11 mouse cellular contexts compared by ENCODE assay signal in genomic region chr11:53525461-53525860, GRCm38 (mm10). TPM values are rescaled to one million over a fixed set of nuclear protein-coding genes. Genes with fewer than 3 reads are reported as not detected.
DNase-seq lines count a peak whose midpoint lies in the region; ATAC-seq and TF ChIP-seq lines count a peak whose summit lies in the region.
"Had no signal": no experiment of that assay in that cellular context is flagged by ENCODE, and none has a peak within 500 bp of the region (broad histone marks: within the 10 kb centered on the region; RNA-seq: fewer than 3 reads in every experiment).

No protein-coding gene starts in this region.

- no peak overlapping the region for H3K4me2 ChIP-seq in hindbrain, embryonic 14.5 days (replicated peaks)
- peak overlapping the region; percentile 5; the same call in 1 of the 2 replicates for H3K4me2 ChIP-seq in heart, embryonic 12.5 days
- H3K4me2 ChIP-seq in lung, embryonic 14.5 days: no peak overlapping the region
- H3K4me2 ChIP-seq: embryonic facial prominence, embryonic 15.5 days; limb, embryonic 12.5 days had no signal

- H3K27ac ChIP-seq in hindbrain, embryonic 10.5 days: 0 out of 2 replicates have a peak overlapping the region, but pooled peaks have one; percentile 18
- no peak overlapping the region for H3K27ac ChIP-seq in hindbrain, embryonic 14.5 days
- peak overlapping the region; percentile 38 for H3K27ac ChIP-seq in heart, embryonic 12.5 days (ENCODE audit: poor library complexity, severe bottlenecking)
- no peak overlapping the region for H3K27ac ChIP-seq in lung, embryonic 14.5 days (ENCODE audit: low read depth)
- H3K27ac ChIP-seq: embryonic facial prominence, embryonic 15.5 days; limb, embryonic 12.5 days had no signal

- DNase-seq in hindbrain, embryonic 10.5 days (ENCODE audit: low spot score): no peak
- DNase-seq in hindbrain, embryonic 14.5 days (ENCODE audit: low spot score): no peak
- DNase-seq in adipocyte (ENCODE audit: low spot score): peak; percentile 66
- DNase-seq in lung, embryonic 14.5 days: peak; percentile 50
- no peak for DNase-seq in frontal cortex, postnatal 10 days (ENCODE audit: low spot score in 2 of 2)
- DNase-seq in urinary bladder, postnatal 4 days (ENCODE audit: low spot score in 2 of 2): no peak
- DNase-seq in MN1 (ENCODE audit: low spot score): no peak

- H3K9ac ChIP-seq in hindbrain, embryonic 14.5 days: no peak overlapping the region
- no peak overlapping the region for H3K9ac ChIP-seq in heart, embryonic 12.5 days
- H3K9ac ChIP-seq in lung, embryonic 14.5 days: no peak overlapping the region
- H3K9ac ChIP-seq: embryonic facial prominence, embryonic 15.5 days; limb, embryonic 12.5 days had no signal

- no peaks in the 10 kb centered on the region for H3K9me3 ChIP-seq in hindbrain, embryonic 10.5 days
- no peaks in the 10 kb centered on the region for H3K9me3 ChIP-seq in hindbrain, embryonic 14.5 days (ENCODE audit: control insufficient read depth, low read length)
- no peaks in the 10 kb centered on the region for H3K9me3 ChIP-seq in heart, embryonic 12.5 days (replicated peaks)
- H3K9me3 ChIP-seq in lung, embryonic 14.5 days (ENCODE audit: low read depth, low read length): no peaks in the 10 kb centered on the region
- H3K9me3 ChIP-seq: embryonic facial prominence, embryonic 15.5 days; limb, embryonic 12.5 days had no signal

- WGBS in hindbrain, embryonic 10.5 days: 33% methylated on average over 4 of the region's 4 CpGs
- 47% methylated on average over 4 of the region's 4 CpGs for WGBS in hindbrain, embryonic 14.5 days
- 42% methylated on average over 4 of the region's 4 CpGs for WGBS in heart, embryonic 12.5 days
- 42% methylated on average over 4 of the region's 4 CpGs for WGBS in lung, embryonic 14.5 days

- peaks cover 37% of the 10 kb centered on the region for H3K27me3 ChIP-seq in hindbrain, embryonic 10.5 days (ENCODE audit: insufficient read depth, poor library complexity, severe bottlenecking)
- H3K27me3 ChIP-seq in hindbrain, embryonic 14.5 days (ENCODE audit: control insufficient read depth, insufficient read depth, low read length): no peaks in the 10 kb centered on the region
- H3K27me3 ChIP-seq in heart, embryonic 12.5 days (replicated peaks): no peaks in the 10 kb centered on the region
- no peaks in the 10 kb centered on the region for H3K27me3 ChIP-seq in lung, embryonic 14.5 days (ENCODE audit: insufficient read depth, low read length)
- H3K27me3 ChIP-seq: embryonic facial prominence, embryonic 15.5 days; limb, embryonic 12.5 days had no signal

- H3K36me3 ChIP-seq in hindbrain, embryonic 10.5 days: no peaks in the 10 kb centered on the region
- no peaks in the 10 kb centered on the region for H3K36me3 ChIP-seq in hindbrain, embryonic 14.5 days (replicated peaks; ENCODE audit: control insufficient read depth, insufficient read depth)
- H3K36me3 ChIP-seq in heart, embryonic 12.5 days: no peaks in the 10 kb centered on the region
- H3K36me3 ChIP-seq in lung, embryonic 14.5 days (ENCODE audit: insufficient read depth): no peaks in the 10 kb centered on the region
- H3K36me3 ChIP-seq: embryonic facial prominence, embryonic 15.5 days had no signal

- no peak for ATAC-seq in hindbrain, embryonic 14.5 days (ENCODE audit: low FRiP score)
- ATAC-seq in heart, embryonic 12.5 days (ENCODE audit: insufficient number of reproducible peaks, low FRiP score): no peak
- ATAC-seq in lung, embryonic 14.5 days (ENCODE audit: insufficient read depth): no peak

- peaks cover 72% of the 10 kb centered on the region for H3K4me1 ChIP-seq in hindbrain, embryonic 10.5 days (replicated peaks)
- peaks cover 18% of the 10 kb centered on the region for H3K4me1 ChIP-seq in hindbrain, embryonic 14.5 days (replicated peaks; ENCODE audit: control insufficient read depth, insufficient read depth, low read length)
- peaks cover 87% of the 10 kb centered on the region for H3K4me1 ChIP-seq in heart, embryonic 12.5 days (replicated peaks)
- peaks cover 15% of the 10 kb centered on the region for H3K4me1 ChIP-seq in lung, embryonic 14.5 days (ENCODE audit: insufficient read depth)

- H3K4me3 ChIP-seq in hindbrain, embryonic 10.5 days: no peak overlapping the region
- no peak overlapping the region for H3K4me3 ChIP-seq in hindbrain, embryonic 14.5 days (replicated peaks; ENCODE audit: low read length)
- no peak overlapping the region for H3K4me3 ChIP-seq in heart, embryonic 12.5 days
- H3K4me3 ChIP-seq in lung, embryonic 14.5 days (ENCODE audit: low read depth, low read length): no peak overlapping the region
- H3K4me3 ChIP-seq: embryonic facial prominence, embryonic 15.5 days; limb, embryonic 12.5 days had no signal

- no peak for TF ChIP-seq CTCF in lung, embryonic 14.5 days (IDR thresholded peaks at IDR 0.05; ENCODE audit: low read depth)

RNA-seq across cellular contexts. Expression of gene Sept8, which starts 6.4 kb away (rescaled TPM):
- 14.8 and 15.6 TPM in 2 replicates for polyA plus RNA-seq in hindbrain, embryonic 10.5 days (2016; fragmentation: Nextera tagmentation; extraction: Ambion mirVana)
- 21.6 and 23.7 TPM in 2 replicates for polyA plus RNA-seq in hindbrain, embryonic 14.5 days (2014; fragmentation: Nextera tagmentation; extraction: Ambion mirVana)
- polyA plus RNA-seq in heart, embryonic 12.5 days (2016; fragmentation: Nextera tagmentation; extraction: Ambion mirVana): 25.1 and 28.4 TPM in 2 replicates
- 25.3 and 25.6 TPM in 2 replicates for polyA plus RNA-seq in lung, embryonic 14.5 days (2014; fragmentation: Nextera tagmentation; extraction: Ambion mirVana)

RNA-seq across cellular contexts. Expression of gene Kif3a, which starts 41.7 kb away (rescaled TPM):
- polyA plus RNA-seq in hindbrain, embryonic 10.5 days (2016; fragmentation: Nextera tagmentation; extraction: Ambion mirVana): 67.8 and 71.5 TPM in 2 replicates
- 278 and 302 TPM in 2 replicates for polyA plus RNA-seq in hindbrain, embryonic 14.5 days (2014; fragmentation: Nextera tagmentation; extraction: Ambion mirVana)
- 36.1 and 37.2 TPM in 2 replicates for polyA plus RNA-seq in heart, embryonic 12.5 days (2016; fragmentation: Nextera tagmentation; extraction: Ambion mirVana)
- polyA plus RNA-seq in lung, embryonic 14.5 days (2014; fragmentation: Nextera tagmentation; extraction: Ambion mirVana): 67.9 and 69.7 TPM in 2 replicates

RNA-seq across cellular contexts. Expression of gene Sowaha, which starts 45.4 kb away (rescaled TPM):
- 0.26 and 0.44 TPM in 2 replicates for polyA plus RNA-seq in hindbrain, embryonic 10.5 days (2016; fragmentation: Nextera tagmentation; extraction: Ambion mirVana)
- 1.3 and 1.4 TPM in 2 replicates for polyA plus RNA-seq in hindbrain, embryonic 14.5 days (2014; fragmentation: Nextera tagmentation; extraction: Ambion mirVana)
- 0.54 and 0.58 TPM in 2 replicates for polyA plus RNA-seq in heart, embryonic 12.5 days (2016; fragmentation: Nextera tagmentation; extraction: Ambion mirVana)
- polyA plus RNA-seq in lung, embryonic 14.5 days (2014; fragmentation: Nextera tagmentation; extraction: Ambion mirVana): 0.17 and 0.18 TPM in 2 replicates

RNA-seq across cellular contexts. Expression of gene Gm9945, which starts 45.5 kb away (rescaled TPM):
- polyA plus RNA-seq in hindbrain, embryonic 10.5 days (2016; fragmentation: Nextera tagmentation; extraction: Ambion mirVana): not detected in 2 replicates
- polyA plus RNA-seq in hindbrain, embryonic 14.5 days (2014; fragmentation: Nextera tagmentation; extraction: Ambion mirVana): 0.36 TPM in 1 of 2 replicates, not detected in the other
- polyA plus RNA-seq in heart, embryonic 12.5 days (2016; fragmentation: Nextera tagmentation; extraction: Ambion mirVana): not detected in 2 replicates
- polyA plus RNA-seq in lung, embryonic 14.5 days (2014; fragmentation: Nextera tagmentation; extraction: Ambion mirVana): not detected in 2 replicates
- polyA plus RNA-seq: embryonic facial prominence, embryonic 15.5 days; limb, embryonic 12.5 days had no signal

RNA-seq across cellular contexts. Expression of gene Gm9837, which starts 55.2 kb away (rescaled TPM):
- polyA plus RNA-seq in hindbrain, embryonic 10.5 days (2016; fragmentation: Nextera tagmentation; extraction: Ambion mirVana): not detected in 2 replicates
- not detected in 2 replicates for polyA plus RNA-seq in hindbrain, embryonic 14.5 days (2014; fragmentation: Nextera tagmentation; extraction: Ambion mirVana)
- not detected in 2 replicates for polyA plus RNA-seq in heart, embryonic 12.5 days (2016; fragmentation: Nextera tagmentation; extraction: Ambion mirVana)
- not detected in 2 replicates for polyA plus RNA-seq in lung, embryonic 14.5 days (2014; fragmentation: Nextera tagmentation; extraction: Ambion mirVana)
- polyA plus RNA-seq: embryonic facial prominence, embryonic 15.5 days; limb, embryonic 12.5 days; midbrain, postnatal 0 days had no signal

Comparison
In these comparisons a context has a peak if more than half of its experiments do, and no peak if none do; other contexts are left out.
1. H3K27ac ChIP-seq: peak in hindbrain, embryonic 10.5 days (single experiment) and heart, embryonic 12.5 days (single experiment); none in hindbrain, embryonic 14.5 days (single experiment) and lung, embryonic 14.5 days (single experiment).
2. DNase-seq: peak in adipocyte (single experiment) and lung, embryonic 14.5 days (single experiment); none in hindbrain, embryonic 10.5 days (single experiment), hindbrain, embryonic 14.5 days (single experiment), frontal cortex, postnatal 10 days (0 of 2), urinary bladder, postnatal 4 days (0 of 2) and MN1 (single experiment).